Mouse (Mus musculus): Measurements from ENCODE around the gene Syt16. TPM values are rescaled to one million over a fixed set of nuclear protein-coding genes. Genes with fewer than 3 reads are reported as not detected.

The Syt16 gene
- polyA plus RNA-seq, 1 experiment from 2014 or later = 81.7 TPM

GRCm38 (mm10) chr12:74238806-74239205 is 241.3 kb downstream of the Syt16 start:
- no peak for ATAC-seq (ENCODE audit: low FRiP score, low read depth)
- H3K27ac ChIP-seq (replicated peaks) = no peak overlapping the region

GRCm38 (mm10) chr12:74264846-74265245 is 267.4 kb downstream of the Syt16 start:
- Histone ChIP-seq H3K4me1 (replicated peaks) (no peaks in the 10 kb centered on the region), H3K9ac (no peak overlapping the region), H3K36me3 (peaks cover 9% of the 10 kb centered on the region), H3K27ac (replicated peaks) (peak overlapping the region; percentile 34; the same call in 1 of the 2 replicates), H3K4me2 (no peak overlapping the region), H3K27me3 (no peaks in the 10 kb centered on the region), H3K9me3 (no peaks in the 10 kb centered on the region), H3K4me3 (no peak overlapping the region)
- ATAC-seq (ENCODE audit: low FRiP score, low read depth) = no peak
- 59% methylated on average over 3 of the region's 3 CpGs for WGBS

More at GRCm38 (mm10) chr12:74238806-74239205, 241.3 kb downstream of the Syt16 start:
- Histone ChIP-seq H3K27me3 (no peaks in the 10 kb centered on the region), H3K4me3 (no peak overlapping the region), H3K9me3 (no peaks in the 10 kb centered on the region), H3K36me3 (0 out of 2 replicates have a peak, but pooled peaks cover 4% of the 10 kb centered on the region), H3K9ac (no peak overlapping the region), H3K4me1 (replicated peaks) (no peaks in the 10 kb centered on the region), H3K4me2 (no peak overlapping the region)
- WGBS = 88% methylated on average over 2 of the region's 2 CpGs

- H3K9ac ChIP-seq = no peak overlapping the region
- no peak overlapping the region for H3K4me2 ChIP-seq
- ATAC-seq (ENCODE audit: low FRiP score, low read depth) = no peak
- H3K4me1 ChIP-seq (replicated peaks) = no peaks in the 10 kb centered on the region
- H3K36me3 ChIP-seq = peaks cover 9% of the 10 kb centered on the region
- no peak overlapping the region for H3K4me3 ChIP-seq
- H3K27ac ChIP-seq (replicated peaks) = no peak overlapping the region
- 96% methylated on average over 4 of the region's 4 CpGs for WGBS
- no peaks in the 10 kb centered on the region for H3K9me3 ChIP-seq
- H3K27me3 ChIP-seq = no peaks in the 10 kb centered on the region
Observed at GRCm38 (mm10) chr12:74267049-74267448, 269.6 kb downstream of the Syt16 start.

- H3K9me3 ChIP-seq = no peaks in the 10 kb centered on the region
- no peak overlapping the region for H3K4me2 ChIP-seq
- no peak overlapping the region for H3K27ac ChIP-seq (replicated peaks)
- no peak overlapping the region for H3K4me3 ChIP-seq
- whole genome bisulfite sequencing = 58% methylated on average over 15 of the region's 15 CpGs
- no peaks in the 10 kb centered on the region for H3K4me1 ChIP-seq (replicated peaks)
- no peaks in the 10 kb centered on the region for H3K27me3 ChIP-seq
- peaks cover 9% of the 10 kb centered on the region for H3K36me3 ChIP-seq
- H3K9ac ChIP-seq = no peak overlapping the region
- ATAC-seq (ENCODE audit: low FRiP score, low read depth) = no peak
Observed at GRCm38 (mm10) chr12:74268644-74269285, 271.3 kb downstream of the Syt16 start.

- 81% methylated on average over 17 of the region's 17 CpGs for WGBS
- ATAC-seq (ENCODE audit: low FRiP score, low read depth) = no peak
Observed at GRCm38 (mm10) chr12:74272545-74272944, 275.1 kb downstream of the Syt16 start.

GRCm38 (mm10) chr12:74277265-74277664 is 279.8 kb downstream of the Syt16 start:
- Histone ChIP-seq H3K9me3 (no peaks in the 10 kb centered on the region), H3K27ac (replicated peaks) (no peak overlapping the region), H3K9ac (no peak overlapping the region), H3K4me3 (no peak overlapping the region), H3K27me3 (no peaks in the 10 kb centered on the region), H3K4me2 (no peak overlapping the region), H3K36me3 (no peaks in the 10 kb centered on the region), H3K4me1 (replicated peaks) (no peaks in the 10 kb centered on the region)
- WGBS = 86% methylated on average over 5 of the region's 5 CpGs
- no peak for ATAC-seq (ENCODE audit: low FRiP score, low read depth)

More at GRCm38 (mm10) chr12:74272545-74272944, 275.1 kb downstream of the Syt16 start:
- Histone ChIP-seq H3K9me3 (no peaks in the 10 kb centered on the region), H3K27ac (replicated peaks) (no peak overlapping the region), H3K4me2 (no peak overlapping the region), H3K9ac (no peak overlapping the region), H3K27me3 (no peaks in the 10 kb centered on the region), H3K4me1 (replicated peaks) (no peaks in the 10 kb centered on the region), H3K36me3 (no peaks in the 10 kb centered on the region), H3K4me3 (no peak overlapping the region)

- Histone ChIP-seq H3K9ac (no peak overlapping the region), H3K27ac (replicated peaks) (no peak overlapping the region), H3K36me3 (no peaks in the 10 kb centered on the region), H3K4me1 (replicated peaks) (peaks cover 21% of the 10 kb centered on the region), H3K27me3 (0 out of 2 replicates have a peak, but pooled peaks cover 4% of the 10 kb centered on the region), H3K4me2 (no peak overlapping the region), H3K9me3 (no peaks in the 10 kb centered on the region), H3K4me3 (no peak overlapping the region)
- 88% methylated on average over 4 of the region's 4 CpGs for WGBS
- ATAC-seq (ENCODE audit: low FRiP score, low read depth) = no peak
Observed at GRCm38 (mm10) chr12:74281403-74281802, 283.9 kb downstream of the Syt16 start.

- no peak overlapping the region for H3K27ac ChIP-seq (replicated peaks)
- no peak overlapping the region for H3K4me3 ChIP-seq
- H3K9me3 ChIP-seq = no peaks in the 10 kb centered on the region
- 77% methylated on average over 1 of the region's 1 CpGs for WGBS
- H3K4me2 ChIP-seq = no peak overlapping the region
- H3K9ac ChIP-seq = no peak overlapping the region
- 0 out of 2 replicates have a peak, but pooled peaks cover 4% of the 10 kb centered on the region for H3K27me3 ChIP-seq
- ATAC-seq (ENCODE audit: low FRiP score, low read depth) = no peak
- H3K36me3 ChIP-seq = no peaks in the 10 kb centered on the region
- peaks cover 21% of the 10 kb centered on the region for H3K4me1 ChIP-seq (replicated peaks)
Observed at GRCm38 (mm10) chr12:74282846-74283245, 285.4 kb downstream of the Syt16 start.

- Histone ChIP-seq H3K4me3 (peak overlapping the region; percentile 50), H3K9me3 (no peaks in the 10 kb centered on the region), H3K4me1 (replicated peaks) (peaks cover 21% of the 10 kb centered on the region), H3K4me2 (peak overlapping the region; percentile 89), H3K36me3 (no peaks in the 10 kb centered on the region), H3K9ac (peak overlapping the region; percentile 31), H3K27me3 (0 out of 2 replicates have a peak, but pooled peaks cover 4% of the 10 kb centered on the region), H3K27ac (replicated peaks) (no peak overlapping the region; the same call in 1 of the 2 replicates)
- WGBS = under 1% methylated on average over 49 of the region's 49 CpGs
- ATAC-seq (ENCODE audit: low FRiP score, low read depth) = peak; percentile 94
Observed at GRCm38 (mm10) chr12:74284020-74284684, 286.7 kb downstream of the Syt16 start.

GRCm38 (mm10) chr12:74284685-74285054 is 287.2 kb downstream of the Syt16 start:
- Histone ChIP-seq H3K9ac (peak overlapping the region; percentile 14), H3K27ac (replicated peaks) (no peak overlapping the region; the same call in 1 of the 2 replicates), H3K4me2 (peak overlapping the region; percentile 89), H3K4me3 (peak overlapping the region; percentile 50), H3K9me3 (no peaks in the 10 kb centered on the region), H3K27me3 (0 out of 2 replicates have a peak, but pooled peaks cover 4% of the 10 kb centered on the region), H3K36me3 (no peaks in the 10 kb centered on the region), H3K4me1 (replicated peaks) (peaks cover 21% of the 10 kb centered on the region)
- 1% methylated on average over 11 of the region's 11 CpGs for WGBS
- peak; percentile 40; the same call in 1 of the 2 replicates for ATAC-seq (ENCODE audit: low FRiP score, low read depth)

GRCm38 (mm10) chr12:74290983-74291382 is 293.5 kb downstream of the Syt16 start:
- 90% methylated on average over 4 of the region's 4 CpGs for WGBS
- ATAC-seq (ENCODE audit: low FRiP score, low read depth) = no peak
- Histone ChIP-seq H3K4me3 (no peak overlapping the region), H3K9me3 (no peaks in the 10 kb centered on the region), H3K4me1 (replicated peaks) (peaks cover 3% of the 10 kb centered on the region), H3K27me3 (0 out of 2 replicates have a peak, but pooled peaks cover 3% of the 10 kb centered on the region), H3K4me2 (no peak overlapping the region), H3K36me3 (no peaks in the 10 kb centered on the region), H3K9ac (no peak overlapping the region), H3K27ac (replicated peaks) (no peak overlapping the region)

GRCm38 (mm10) chr12:74293624-74294023 is 296.2 kb downstream of the Syt16 start:
- no peak overlapping the region for H3K4me2 ChIP-seq
- no peak overlapping the region for H3K9ac ChIP-seq
- H3K9me3 ChIP-seq = no peaks in the 10 kb centered on the region
- WGBS = 6% methylated on average over 4 of the region's 4 CpGs
- peaks cover 3% of the 10 kb centered on the region for H3K4me1 ChIP-seq (replicated peaks)
- H3K36me3 ChIP-seq = no peaks in the 10 kb centered on the region
- H3K27ac ChIP-seq (replicated peaks) = no peak overlapping the region
- H3K27me3 ChIP-seq = 0 out of 2 replicates have a peak, but pooled peaks cover 3% of the 10 kb centered on the region
- H3K4me3 ChIP-seq = no peak overlapping the region
- ATAC-seq (ENCODE audit: low FRiP score, low read depth) = no peak

All from hindbrain, embryonic 15.5 days (tissue).